Mouse (Mus musculus) liver, embryonic 16.5 days (tissue): ENCODE measurements around the gene Bcar1. TPM values are rescaled to one million over a fixed set of nuclear protein-coding genes. Genes with fewer than 3 reads are reported as not detected.

Experiments
- ATAC-seq: fragments of 200-750 bp; cut with Nextera tagmentation; 2 replicates; pipeline ENCODE4 v1.8.0; 2017; ENCODE audit warnings: low read depth, mild to moderate bottlenecking, moderate number of reproducible peaks, moderate library complexity
- H3K27ac ChIP-seq: fragments of 300-500 bp; sonication (generic); 2 replicates; pipeline ENCODE4 v1.5.1; 2014; ENCODE audit warnings: mild to moderate bottlenecking, low read length
- H3K27me3 ChIP-seq: fragments of 300-500 bp; sonication (generic); 2 replicates; pipeline ENCODE4 v1.6.1; 2014; ENCODE audit warnings: low read depth, low read length, mixed read lengths; ENCODE audit not compliant: control insufficient read depth, insufficient read depth
- H3K36me3 ChIP-seq: fragments of 300-500 bp; sonication (generic); 2 replicates; pipeline ENCODE4 v1.6.1; 2014; ENCODE audit warnings: mild to moderate bottlenecking; ENCODE audit not compliant: control insufficient read depth, insufficient read depth
- H3K4me1 ChIP-seq: fragments of 300-500 bp; sonication (generic); 2 replicates; pipeline ENCODE4 v1.6.1; 2014; ENCODE audit warnings: low read depth, low read length, mixed read lengths; ENCODE audit not compliant: control insufficient read depth
- H3K4me2 ChIP-seq: fragments of 300-500 bp; sonication (generic); 2 replicates; pipeline ENCODE4 v1.6.1; 2014; ENCODE audit warnings: low read depth, low read length, mixed read lengths
- H3K4me3 ChIP-seq: fragments of 300-500 bp; sonication (generic); 2 replicates; pipeline ENCODE4 v1.5.1; 2014; ENCODE audit warnings: low read depth, mild to moderate bottlenecking, low read length
- H3K9ac ChIP-seq: fragments of 300-500 bp; sonication (generic); 2 replicates; pipeline ENCODE4 v1.6.1; 2014; ENCODE audit warnings: low read depth, low read length
- H3K9me3 ChIP-seq: fragments of 300-500 bp; sonication (generic); replicated peaks from 2 replicates; pipeline ENCODE4 v1.6.1; 2016; ENCODE audit warnings: low read length; ENCODE audit not compliant: control insufficient read depth
- WGBS: fragments of 180-500 bp; shearing (Covaris S2); extraction: QIAGEN DNeasy Blood & Tissue Kit; methylation state at CpG from one replicate; pipeline ENCODE4 v1.1.7; 2014; ENCODE audit not compliant: insufficient replicate concordance; 5-methylcytosine and 5-hydroxymethylcytosine counted together
- polyA plus RNA-seq: library from polyadenylated mRNA; unstranded; fragments of >200 nt; fragmentation: Nextera tagmentation; extraction: Ambion mirVana; gene quantifications from 2 replicates; pipeline ENCODE4 v1.2.1, GENCODE M21; 2015

The Bcar1 gene
- polyA plus RNA-seq, 1 experiment from 2014 or later, result 13.1 TPM

DNA sequence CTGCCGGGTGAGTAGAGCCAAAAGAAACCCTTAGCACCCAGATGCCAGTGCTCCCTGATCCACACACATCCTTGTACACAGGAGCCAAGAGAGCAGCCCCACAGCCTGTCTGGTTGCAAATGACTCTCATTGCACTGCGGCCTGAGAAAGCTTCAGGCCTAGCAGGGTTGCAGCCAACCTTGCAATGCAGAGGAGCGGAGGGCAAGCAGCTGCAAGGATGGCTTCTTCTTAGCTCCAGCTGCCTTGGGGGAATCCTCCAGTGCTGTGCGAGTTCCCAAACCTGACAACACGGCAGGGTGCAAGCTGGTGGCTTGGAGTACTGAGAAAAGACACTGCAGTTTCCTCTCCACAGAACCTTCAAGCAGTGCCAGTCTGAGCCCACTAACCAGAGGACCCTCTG, 15.1 kb downstream of the Bcar1 start:
- 55% methylated on average over 5 of the region's 5 CpGs for WGBS
- H3K9ac ChIP-seq, result no peak overlapping the region

DNA sequence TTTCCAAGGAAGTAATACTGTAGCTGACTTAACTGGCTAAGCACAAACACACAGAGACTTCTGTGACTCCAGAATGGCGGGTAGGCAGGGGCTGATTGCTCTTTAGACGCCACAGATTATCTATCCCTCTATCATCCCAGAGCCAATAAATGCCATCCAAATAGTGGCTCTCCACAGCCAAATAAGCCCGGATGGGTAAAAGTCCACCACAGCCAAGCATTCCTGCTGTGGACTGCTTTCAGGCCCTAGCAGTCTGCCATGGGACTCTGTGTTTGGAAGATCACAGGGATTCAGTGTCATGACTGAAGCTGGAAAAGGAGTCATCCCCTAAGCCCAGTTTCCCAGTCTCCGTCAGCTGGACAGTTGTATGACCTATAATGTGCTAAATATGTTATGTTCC, 16.1 kb downstream of the Bcar1 start:
- H3K9me3 ChIP-seq, result no peaks in the 10 kb centered on the region
- no peaks in the 10 kb centered on the region for H3K36me3 ChIP-seq
- peaks cover 26% of the 10 kb centered on the region for H3K27me3 ChIP-seq
- no peak for ATAC-seq
- peaks cover 28% of the 10 kb centered on the region for H3K4me1 ChIP-seq
- 50% methylated on average over 4 of the region's 4 CpGs for WGBS
- H3K4me3 ChIP-seq, result no peak overlapping the region
- H3K27ac ChIP-seq, result no peak overlapping the region
- no peak overlapping the region for H3K9ac ChIP-seq
- H3K4me2 ChIP-seq, result no peak overlapping the region

More for the DNA sequence above, 15.1 kb downstream of the Bcar1 start:
- Histone ChIP-seq H3K27me3 (peaks cover 29% of the 10 kb centered on the region), H3K9me3 (no peaks in the 10 kb centered on the region), H3K4me1 (peaks cover 28% of the 10 kb centered on the region), H3K27ac (no peak overlapping the region), H3K4me3 (no peak overlapping the region), H3K36me3 (no peaks in the 10 kb centered on the region), H3K4me2 (no peak overlapping the region)
- no peak for ATAC-seq

DNA sequence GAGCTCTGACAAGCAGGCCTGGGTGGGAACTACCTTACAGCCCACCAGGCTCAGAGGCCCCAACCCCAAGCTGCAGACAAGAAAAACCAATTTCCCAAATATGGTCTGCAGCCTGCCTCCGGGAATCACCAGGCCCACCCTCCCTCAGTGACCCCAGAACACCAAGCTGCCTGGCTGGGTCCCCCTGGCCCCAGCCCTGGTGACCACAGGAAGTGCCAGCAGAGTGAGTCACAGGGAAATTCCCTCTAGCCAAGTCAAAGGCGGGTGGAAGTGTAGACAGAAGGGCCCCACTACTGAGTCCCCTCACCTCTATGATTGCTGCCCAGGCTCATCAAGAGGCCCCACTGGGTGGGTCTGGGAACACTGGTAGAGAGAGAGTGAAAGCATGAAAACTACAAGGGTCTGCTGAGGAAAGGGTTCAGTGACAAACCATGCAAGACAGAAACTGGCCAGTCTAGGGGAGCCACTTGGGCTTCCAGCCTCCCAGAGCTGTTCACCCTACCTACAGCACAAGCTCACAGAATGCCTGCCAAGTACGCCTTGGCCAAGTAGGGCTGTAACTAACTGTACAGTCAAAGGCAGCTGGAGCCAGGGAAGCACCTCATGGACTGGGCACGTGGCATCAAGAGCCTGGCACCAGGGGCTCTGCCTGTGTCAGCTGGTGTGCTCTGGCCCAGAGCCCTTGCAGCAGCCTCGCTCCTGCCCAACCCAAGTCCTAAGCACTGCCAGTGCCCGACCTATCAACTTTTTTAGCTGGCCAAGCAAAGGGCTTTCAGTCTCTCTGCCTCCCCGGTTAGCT, 17.3 kb downstream of the Bcar1 start:
- no peak for ATAC-seq
- H3K27ac ChIP-seq, result no peak overlapping the region; the same call in 1 of the 2 replicates
- no peak overlapping the region for H3K4me2 ChIP-seq
- no peak overlapping the region for H3K9ac ChIP-seq
- H3K27me3 ChIP-seq, result peaks cover 14% of the 10 kb centered on the region
- no peaks in the 10 kb centered on the region for H3K36me3 ChIP-seq
- WGBS, result 40% methylated on average over 7 of the region's 7 CpGs
- no peak overlapping the region for H3K4me3 ChIP-seq
- no peaks in the 10 kb centered on the region for H3K9me3 ChIP-seq
- peaks cover 23% of the 10 kb centered on the region for H3K4me1 ChIP-seq

DNA sequence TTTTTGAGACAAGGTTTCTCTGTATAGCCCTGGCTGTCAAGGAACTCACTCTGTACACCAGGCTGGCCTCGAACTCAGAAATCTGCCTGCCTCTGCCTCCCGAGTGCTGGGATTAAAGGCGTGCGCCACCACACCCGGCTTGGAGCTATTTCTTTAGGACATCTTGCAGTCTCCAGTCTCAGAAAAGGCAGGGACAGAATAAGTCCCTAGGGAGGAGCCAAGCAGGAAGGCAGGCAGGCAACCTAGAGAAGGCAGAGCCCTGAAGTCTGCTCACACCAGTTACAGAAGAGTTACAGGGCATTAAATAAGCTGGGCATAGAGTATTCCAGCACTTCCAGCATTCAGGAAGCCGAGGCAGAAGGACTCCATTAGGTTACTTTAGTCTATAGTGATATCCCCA, 18.3 kb downstream of the Bcar1 start:
- no peak overlapping the region for H3K4me2 ChIP-seq
- H3K4me3 ChIP-seq, result no peak overlapping the region
- H3K27me3 ChIP-seq, result peaks cover 5% of the 10 kb centered on the region
- ATAC-seq, result no peak
- no peaks in the 10 kb centered on the region for H3K9me3 ChIP-seq
- H3K36me3 ChIP-seq, result no peaks in the 10 kb centered on the region
- WGBS, result 61% methylated on average over 6 of the region's 6 CpGs
- H3K4me1 ChIP-seq, result peaks cover 21% of the 10 kb centered on the region
- H3K9ac ChIP-seq, result no peak overlapping the region
- no peak overlapping the region for H3K27ac ChIP-seq

DNA sequence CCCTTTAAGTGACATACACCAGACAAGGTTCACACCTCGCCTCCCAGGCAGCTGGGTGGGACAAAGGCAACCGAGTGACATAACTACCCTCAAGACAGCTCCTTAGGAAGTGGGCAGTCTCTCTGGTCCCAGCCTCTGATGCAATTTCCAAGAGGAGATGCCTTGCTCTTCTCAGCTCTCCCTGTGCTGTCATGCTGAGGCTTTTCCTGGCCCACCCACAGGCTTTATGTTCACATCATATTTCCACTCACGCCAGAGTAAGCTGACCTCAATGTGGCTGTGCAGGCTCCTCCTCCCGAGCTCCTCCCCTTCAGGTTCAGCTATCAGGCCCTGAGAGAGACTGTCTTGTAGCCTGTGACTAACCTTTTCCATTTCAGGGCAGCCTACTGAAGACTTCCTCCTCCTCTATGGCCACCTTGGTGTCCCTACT, 23.5 kb downstream of the Bcar1 start:
- H3K36me3 ChIP-seq, result no peaks in the 10 kb centered on the region
- H3K9me3 ChIP-seq, result no peaks in the 10 kb centered on the region
- no peak overlapping the region for H3K27ac ChIP-seq
- no peak overlapping the region for H3K4me3 ChIP-seq
- no peak overlapping the region for H3K4me2 ChIP-seq
- H3K27me3 ChIP-seq, result no peaks in the 10 kb centered on the region; the same call in 1 of the 2 replicates
- H3K9ac ChIP-seq, result no peak overlapping the region
- ATAC-seq, result no peak
- H3K4me1 ChIP-seq, result peaks cover 21% of the 10 kb centered on the region
- WGBS, result 27% methylated on average over 4 of the region's 4 CpGs

DNA sequence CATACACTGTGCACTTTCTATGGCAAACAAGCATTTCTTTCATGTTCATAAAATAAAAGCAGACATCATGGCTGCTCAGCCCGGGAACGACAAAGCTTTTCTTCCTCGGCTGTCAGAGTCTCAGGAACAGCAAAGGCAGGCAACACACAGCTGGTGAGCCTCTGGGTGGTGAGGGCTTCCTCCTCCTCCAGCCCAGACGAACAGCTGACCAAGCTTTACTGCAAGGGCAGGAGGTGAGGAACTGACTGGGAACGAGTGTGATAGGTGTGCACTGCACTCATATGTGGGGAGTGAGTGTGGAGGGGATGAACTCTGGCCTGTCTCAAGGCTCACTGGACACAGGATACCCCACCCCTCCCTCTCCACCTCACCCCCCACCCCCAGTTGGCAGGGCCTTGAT, 24.7 kb downstream of the Bcar1 start:
- Histone ChIP-seq H3K27me3 (no peaks in the 10 kb centered on the region), H3K9ac (no peak overlapping the region), H3K4me3 (no peak overlapping the region), H3K9me3 (no peaks in the 10 kb centered on the region), H3K4me1 (peaks cover 19% of the 10 kb centered on the region), H3K27ac (no peak overlapping the region), H3K4me2 (no peak overlapping the region), H3K36me3 (no peaks in the 10 kb centered on the region; the same call in 1 of the 2 replicates)
- no peak for ATAC-seq
- 37% methylated on average over 5 of the region's 5 CpGs for WGBS

DNA sequence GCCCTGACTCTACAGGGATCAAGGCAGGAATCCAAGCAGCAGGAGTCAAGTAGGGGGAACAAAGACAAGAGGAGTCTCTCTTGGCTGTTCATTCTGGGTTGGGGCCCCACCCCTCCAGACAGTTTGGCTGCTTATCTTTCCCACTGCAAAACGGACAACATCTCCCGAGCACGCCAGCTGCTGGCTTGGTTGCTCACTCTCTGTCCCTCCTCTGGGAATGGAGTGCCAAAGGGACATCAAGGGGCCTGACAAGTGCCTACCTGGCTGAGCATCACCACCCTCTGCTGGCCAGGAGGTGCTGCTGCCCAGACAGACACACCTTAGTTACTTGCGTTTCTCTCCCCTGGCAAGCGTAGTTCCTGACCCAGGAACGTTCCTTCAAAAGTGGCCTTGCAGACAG, 25.7 kb downstream of the Bcar1 start:
- Histone ChIP-seq H3K4me1 (peaks cover 19% of the 10 kb centered on the region), H3K27me3 (no peaks in the 10 kb centered on the region), H3K9me3 (no peaks in the 10 kb centered on the region), H3K36me3 (no peaks in the 10 kb centered on the region; the same call in 1 of the 2 replicates), H3K4me3 (no peak overlapping the region), H3K27ac (0 out of 2 replicates have a peak overlapping the region, but pooled peaks have one; percentile 22), H3K9ac (no peak overlapping the region), H3K4me2 (no peak overlapping the region)
- no peak for ATAC-seq
- 29% methylated on average over 6 of the region's 6 CpGs for WGBS

DNA sequence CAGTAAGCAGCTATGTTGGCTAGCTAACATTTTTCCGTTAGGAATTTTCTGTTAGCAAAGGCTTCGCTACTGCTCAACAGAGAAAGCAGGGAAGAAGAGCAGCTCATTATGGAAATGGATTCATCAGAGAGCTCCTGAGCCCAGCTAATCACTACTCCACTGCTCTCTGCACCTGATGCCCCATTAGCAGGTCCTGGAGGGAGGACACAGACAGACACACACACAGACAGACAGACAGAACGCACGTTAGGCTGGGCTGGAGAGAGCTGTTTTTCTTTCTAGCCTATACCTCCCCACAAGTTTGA, 26.2 kb downstream of the Bcar1 start:
- Histone ChIP-seq H3K4me1 (peaks cover 19% of the 10 kb centered on the region), H3K27me3 (no peaks in the 10 kb centered on the region), H3K4me2 (no peak overlapping the region), H3K4me3 (no peak overlapping the region), H3K9ac (no peak overlapping the region), H3K27ac (peak overlapping the region; percentile 22; the same call in 1 of the 2 replicates), H3K9me3 (no peaks in the 10 kb centered on the region), H3K36me3 (no peaks in the 10 kb centered on the region; the same call in 1 of the 2 replicates)
- WGBS, result 58% methylated on average over 4 of the region's 4 CpGs
- no peak for ATAC-seq

DNA sequence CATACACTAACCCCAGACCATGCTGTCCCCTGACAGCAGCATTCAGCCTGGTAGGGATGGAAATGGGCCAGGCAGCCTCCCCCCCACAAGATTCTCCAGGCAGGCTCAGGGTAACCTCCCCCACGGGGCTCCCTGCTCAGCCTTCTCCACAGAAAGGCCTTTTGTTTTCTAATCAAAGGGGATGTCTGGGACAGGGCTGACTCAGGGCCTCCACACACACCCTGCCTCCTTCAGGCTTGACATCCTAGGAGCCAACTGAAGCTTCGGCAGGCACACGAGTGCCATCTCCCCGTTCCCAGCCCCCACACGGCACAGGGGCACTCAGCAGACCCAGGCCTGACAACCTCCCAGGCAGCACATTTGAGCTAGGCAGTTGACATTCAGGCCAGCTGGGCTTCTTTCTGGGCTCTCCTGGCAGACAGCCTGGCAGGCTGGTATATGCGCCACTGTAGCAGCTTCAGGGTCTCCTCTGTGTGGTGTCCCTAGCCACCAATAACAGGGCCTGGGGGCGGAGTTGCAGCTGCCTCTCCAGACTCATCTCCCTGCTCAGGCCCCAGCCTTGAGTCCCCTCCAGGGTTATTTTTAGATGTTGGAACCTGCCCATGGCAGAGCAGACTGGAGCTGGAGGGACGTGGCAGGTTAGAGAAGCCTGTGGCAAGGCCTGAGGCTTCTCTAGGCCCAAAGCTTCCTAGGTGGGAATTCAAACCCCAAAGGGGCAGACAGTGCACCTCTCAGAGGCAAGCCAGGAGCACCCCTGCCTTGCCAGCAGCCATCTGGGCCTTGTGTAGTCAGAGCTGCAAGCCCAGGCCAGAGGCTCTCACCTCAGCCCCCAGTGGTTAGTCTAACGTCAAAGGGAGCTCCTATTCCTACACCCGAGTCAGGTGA, 26.8 kb downstream of the Bcar1 start:
- ATAC-seq, result no peak

More for the DNA sequence above, 26.8 kb downstream of the Bcar1 start:
- no peaks in the 10 kb centered on the region for H3K27me3 ChIP-seq
- H3K9me3 ChIP-seq, result no peaks in the 10 kb centered on the region
- H3K27ac ChIP-seq, result peak overlapping the region; percentile 1; the same call in 1 of the 2 replicates
- H3K4me1 ChIP-seq, result peaks cover 19% of the 10 kb centered on the region
- no peak overlapping the region for H3K9ac ChIP-seq
- H3K4me2 ChIP-seq, result no peak overlapping the region
- no peak overlapping the region for H3K4me3 ChIP-seq
- H3K36me3 ChIP-seq, result no peaks in the 10 kb centered on the region; the same call in 1 of the 2 replicates
- WGBS, result 63% methylated on average over 10 of the region's 10 CpGs
